Mouse (Mus musculus): Measurements from ENCODE around the gene Ccdc85c. TPM values are rescaled to one million over a fixed set of nuclear protein-coding genes. Genes with fewer than 3 reads are reported as not detected.

Ccdc85c gene
- total RNA-seq (2021) = 10 to 100 TPM; 60.2 to 64.1 TPM

- intact Hi-C loops (cut with DNase I) = loop anchor here (5.0 kb wide), 1 partner anchor 68 kb away; no protein-coding TSS in a partner anchor
- no peak for DNase-seq
Measured at GRCm38 (mm10) chr12:108274661-108275507, at the start of gene Ccdc85c. Ccdc85c (minus strand) TSS chr12:108275425.

DNA sequence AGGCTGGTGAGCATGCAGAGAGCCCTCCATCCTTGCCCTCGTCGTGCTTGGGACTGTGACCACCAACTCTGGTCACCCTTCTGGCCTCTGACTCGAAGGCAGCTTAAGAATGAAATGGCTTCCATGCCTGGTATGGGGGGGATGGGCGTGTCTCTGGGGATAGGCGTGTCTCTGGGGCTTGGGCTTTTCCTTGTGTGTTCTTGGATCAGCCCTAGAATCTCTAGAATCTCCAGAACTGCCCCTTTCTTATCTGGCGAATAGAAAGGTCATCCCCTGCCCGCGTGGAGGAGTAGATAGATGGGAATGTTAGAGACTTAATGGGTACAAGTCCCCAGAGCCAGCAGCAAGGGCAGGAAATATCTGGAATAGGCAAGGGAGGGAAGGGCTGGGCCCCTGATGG lies 44.9 kb upstream of the Ccdc85c start:
- intact Hi-C loops (cut with DNase I) = no loop called here
- no peak for DNase-seq

DNA sequence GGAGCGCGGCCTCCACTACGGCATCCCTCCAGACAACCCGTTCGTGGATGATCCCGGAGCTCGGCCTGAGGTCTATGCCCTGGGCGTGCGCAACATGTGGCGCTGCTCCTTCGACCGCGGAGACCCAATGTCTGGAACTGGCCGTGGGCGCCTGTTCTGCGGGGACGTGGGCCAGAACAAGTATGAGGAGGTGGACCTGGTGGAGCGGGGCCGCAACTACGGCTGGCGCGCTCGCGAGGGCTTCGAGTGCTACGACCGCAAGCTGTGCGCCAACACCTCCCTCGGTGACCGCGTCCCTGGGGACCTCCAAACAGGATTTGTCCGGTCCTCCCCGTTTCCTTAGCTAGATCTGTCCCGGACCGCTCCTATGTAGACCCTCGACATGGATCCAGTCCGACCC lies 43.3 kb upstream of the Ccdc85c start:
- DNase-seq = no peak
- intact Hi-C loops (cut with DNase I) = no loop called here

DNA sequence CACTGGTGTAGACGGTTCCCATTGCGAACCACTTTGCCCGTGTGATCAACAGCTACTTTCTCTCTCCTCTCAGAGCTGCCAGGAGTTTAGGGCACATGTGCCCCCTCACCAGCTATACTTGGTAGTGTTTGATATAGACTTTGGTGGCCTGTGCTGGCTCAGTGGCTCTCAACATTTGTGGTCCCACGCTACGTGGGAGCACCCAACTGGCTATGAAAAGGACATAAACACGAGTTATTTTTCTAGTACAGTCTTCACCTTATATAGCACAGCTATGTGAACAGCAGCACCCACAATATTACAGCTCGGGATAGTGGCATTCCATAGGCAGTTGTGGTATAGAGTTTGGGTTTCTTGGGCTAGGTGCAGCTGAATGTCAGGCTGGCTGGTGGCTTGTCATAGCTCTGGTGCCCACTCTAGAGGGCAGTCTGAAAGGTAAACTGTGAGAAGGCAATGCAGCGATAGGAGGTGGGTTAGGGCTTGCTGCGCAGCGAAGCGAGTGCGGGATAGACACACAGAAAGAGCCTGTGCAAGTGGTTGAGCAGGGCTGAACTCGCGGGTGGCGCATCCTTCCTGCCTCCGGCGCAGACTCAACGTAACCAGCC lies 42.7 kb upstream of the Ccdc85c start:
- no peak for DNase-seq
- intact Hi-C loops (cut with DNase I) = no loop called here

GRCm38 (mm10) chr12:108317201-108317738 lies 42.0 kb upstream of the Ccdc85c start:
- intact Hi-C loops (cut with DNase I) = no loop called here
- DNase-seq = no peak

DNA sequence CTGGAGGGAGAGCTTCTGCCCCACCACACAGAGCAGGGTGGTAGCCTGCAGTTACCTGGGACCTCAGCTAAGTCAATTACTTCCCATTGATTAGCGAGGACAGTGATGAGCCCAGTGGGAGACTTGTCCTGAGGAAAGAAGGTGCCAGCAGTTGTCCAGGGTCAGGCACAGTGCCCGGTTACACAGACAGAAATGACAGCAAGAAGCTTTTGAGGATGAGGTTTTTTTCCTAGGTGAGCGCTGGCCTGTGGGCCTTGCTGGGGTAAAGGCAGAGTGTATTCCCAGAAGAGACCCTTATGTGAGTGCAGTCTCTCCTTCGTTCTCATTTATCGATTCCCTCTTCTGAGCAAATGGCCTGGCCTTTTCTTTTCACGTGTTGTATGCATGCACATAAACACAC lies 41.4 kb upstream of the Ccdc85c start:
- intact Hi-C loops (cut with DNase I) = no loop called here
- DNase-seq = no peak

DNA sequence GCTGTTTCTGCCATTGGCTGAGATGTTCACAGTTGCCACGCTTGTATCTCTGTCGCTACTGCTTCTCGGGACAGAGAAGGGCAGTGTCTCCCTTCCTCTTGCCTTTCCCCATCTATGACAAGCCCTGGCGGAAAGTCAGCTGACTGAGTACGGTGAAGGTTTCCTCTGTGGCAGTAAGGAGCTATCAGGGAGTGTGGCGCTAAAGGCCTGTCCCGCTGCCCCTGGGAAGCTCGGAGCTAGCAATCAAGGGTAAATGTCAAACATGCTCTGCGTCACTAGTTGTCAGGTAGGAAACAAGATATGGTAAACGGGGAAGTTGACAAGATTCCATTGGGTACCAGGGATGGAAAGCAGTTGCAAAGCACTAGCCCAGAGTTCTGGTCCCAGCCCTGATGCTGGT lies 40.6 kb upstream of the Ccdc85c start:
- DNase-seq = no peak
- intact Hi-C loops (cut with DNase I) = no loop called here

DNA sequence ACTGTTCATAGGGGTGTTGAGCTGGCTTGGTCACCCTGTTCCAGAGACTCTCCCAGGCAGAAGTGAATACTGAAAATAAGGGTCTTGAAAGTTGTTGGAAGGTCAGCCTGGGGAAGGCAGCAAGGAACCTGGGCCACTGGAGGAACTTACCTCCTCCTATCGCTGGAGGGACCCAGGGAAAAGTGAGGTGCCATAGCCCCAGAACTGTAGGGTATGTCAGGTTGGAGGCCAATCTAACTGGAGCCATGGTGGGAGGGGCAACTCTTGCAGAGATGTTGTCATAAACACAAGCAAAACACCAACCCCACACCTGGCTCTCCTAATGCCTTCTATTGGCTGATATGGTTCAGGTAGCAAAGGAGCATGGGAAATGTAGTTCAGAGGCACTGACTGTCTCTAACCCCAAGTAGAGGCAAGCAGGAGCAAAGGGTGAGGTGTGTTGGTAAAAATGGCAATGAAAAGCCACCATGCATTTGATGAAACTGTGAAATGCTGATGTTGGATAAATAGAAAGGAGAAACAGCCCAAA lies 38.1 kb upstream of the Ccdc85c start:
- intact Hi-C loops (cut with DNase I) = no loop called here
- DNase-seq = no peak

GRCm38 (mm10) chr12:108312432-108312851 lies 37.2 kb upstream of the Ccdc85c start:
- intact Hi-C loops (cut with DNase I) = no loop called here
- DNase-seq = no peak

GRCm38 (mm10) chr12:108311741-108312290 lies 36.6 kb upstream of the Ccdc85c start:
- no peak for DNase-seq
- intact Hi-C loops (cut with DNase I) = no loop called here

- no peak for DNase-seq
- intact Hi-C loops (cut with DNase I) = no loop called here
Measured at GRCm38 (mm10) chr12:108310456-108311027, 35.3 kb upstream of the Ccdc85c start.

- intact Hi-C loops (cut with DNase I) = no loop called here
- no peak for DNase-seq
Measured at GRCm38 (mm10) chr12:108310041-108310440, 34.8 kb upstream of the Ccdc85c start.

GRCm38 (mm10) chr12:108309116-108309794 lies 34.0 kb upstream of the Ccdc85c start:
- intact Hi-C loops (cut with DNase I) = no loop called here
- no peak for DNase-seq

GRCm38 (mm10) chr12:108308363-108308856 lies 33.2 kb upstream of the Ccdc85c start:
- no peak for DNase-seq

GRCm38 (mm10) chr12:108307553-108307952 lies 32.3 kb upstream of the Ccdc85c start:
- DNase-seq = peak; percentile 59
- intact Hi-C loops (cut with DNase I) = no loop called here

More at GRCm38 (mm10) chr12:108308363-108308856, 33.2 kb upstream of the Ccdc85c start:
- intact Hi-C loops (cut with DNase I) = no loop called here

DNA sequence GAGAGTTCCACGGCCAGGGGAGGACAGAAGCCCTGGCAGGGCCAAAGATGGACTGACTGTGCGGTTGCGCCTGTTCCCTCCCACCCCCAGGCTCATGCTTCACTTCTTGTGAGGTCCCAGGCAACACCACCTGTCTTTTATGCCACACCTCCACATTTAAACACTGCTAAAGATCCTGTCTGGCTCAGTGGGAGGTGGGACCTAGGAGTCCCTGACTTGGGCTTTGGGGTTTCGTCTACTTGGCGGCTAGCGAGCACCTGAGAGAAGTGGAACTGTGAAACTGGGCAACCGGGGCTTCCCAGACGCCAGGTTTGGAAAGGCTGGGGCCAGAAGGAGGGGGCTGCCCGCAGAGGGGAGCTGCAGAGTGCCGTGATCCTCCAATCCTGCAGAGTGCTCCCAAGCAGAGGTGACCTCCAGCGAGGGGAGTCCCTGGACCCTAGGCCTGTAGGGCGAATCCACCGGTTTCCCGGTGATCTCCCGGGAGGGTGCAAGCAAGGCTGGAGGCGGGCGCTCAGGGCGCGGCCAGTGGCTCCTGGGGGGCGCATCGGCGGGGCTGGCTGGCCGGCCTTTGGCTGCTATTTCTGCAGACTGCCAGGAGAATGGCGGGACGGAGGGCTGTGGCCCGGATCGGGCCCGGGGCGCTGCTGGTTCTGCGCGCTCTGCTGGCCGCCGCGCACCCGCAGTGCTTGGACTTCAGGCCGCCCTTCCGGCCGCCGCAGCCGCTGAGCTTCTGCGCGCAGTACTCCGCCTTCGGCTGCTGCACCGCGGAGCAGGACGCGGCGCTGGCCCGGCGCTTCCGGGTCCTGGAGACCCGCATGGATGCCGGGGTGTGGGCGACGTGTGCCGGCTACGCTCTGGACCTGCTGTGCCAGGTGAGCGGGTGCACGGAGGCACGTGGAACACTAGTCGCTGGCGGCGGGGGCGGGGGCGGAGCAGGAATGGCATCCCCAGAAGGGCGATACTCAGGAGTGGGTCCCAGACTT lies 30.9 kb upstream of the Ccdc85c start, which contains the start of gene Hhipl1:
Hhipl1 (plus strand) TSS at position 459 of the 983 bp plus-strand sequence.
- intact Hi-C loops (cut with DNase I) = no loop called here
- peak; percentile 28 for DNase-seq

DNA sequence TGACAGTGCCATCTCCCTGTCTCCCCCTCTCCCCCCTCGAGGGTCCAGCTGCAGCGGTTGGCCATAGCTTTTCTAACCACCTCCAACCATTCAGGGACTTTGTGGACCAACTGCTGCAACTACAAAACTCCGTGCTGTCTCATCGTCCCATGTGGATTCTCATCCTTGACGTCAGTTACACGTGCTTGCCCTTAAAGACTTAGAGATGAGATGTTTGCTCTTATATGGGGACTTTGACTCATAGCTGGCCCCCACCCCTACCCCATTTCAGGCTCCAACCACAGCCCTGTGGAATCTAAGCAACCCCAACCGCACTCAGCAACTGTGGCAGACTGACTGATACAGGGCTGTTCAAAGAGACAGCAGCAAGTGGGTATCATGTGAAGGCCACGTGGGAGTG lies 29.9 kb upstream of the Ccdc85c start:
- no peak for DNase-seq
- intact Hi-C loops (cut with DNase I) = no loop called here

GRCm38 (mm10) chr12:108303778-108304365 lies 28.6 kb upstream of the Ccdc85c start:
- intact Hi-C loops (cut with DNase I) = no loop called here
- DNase-seq = no peak
